Mouse (Mus musculus): ENCODE measurements around the gene Zfp467.

DNA sequence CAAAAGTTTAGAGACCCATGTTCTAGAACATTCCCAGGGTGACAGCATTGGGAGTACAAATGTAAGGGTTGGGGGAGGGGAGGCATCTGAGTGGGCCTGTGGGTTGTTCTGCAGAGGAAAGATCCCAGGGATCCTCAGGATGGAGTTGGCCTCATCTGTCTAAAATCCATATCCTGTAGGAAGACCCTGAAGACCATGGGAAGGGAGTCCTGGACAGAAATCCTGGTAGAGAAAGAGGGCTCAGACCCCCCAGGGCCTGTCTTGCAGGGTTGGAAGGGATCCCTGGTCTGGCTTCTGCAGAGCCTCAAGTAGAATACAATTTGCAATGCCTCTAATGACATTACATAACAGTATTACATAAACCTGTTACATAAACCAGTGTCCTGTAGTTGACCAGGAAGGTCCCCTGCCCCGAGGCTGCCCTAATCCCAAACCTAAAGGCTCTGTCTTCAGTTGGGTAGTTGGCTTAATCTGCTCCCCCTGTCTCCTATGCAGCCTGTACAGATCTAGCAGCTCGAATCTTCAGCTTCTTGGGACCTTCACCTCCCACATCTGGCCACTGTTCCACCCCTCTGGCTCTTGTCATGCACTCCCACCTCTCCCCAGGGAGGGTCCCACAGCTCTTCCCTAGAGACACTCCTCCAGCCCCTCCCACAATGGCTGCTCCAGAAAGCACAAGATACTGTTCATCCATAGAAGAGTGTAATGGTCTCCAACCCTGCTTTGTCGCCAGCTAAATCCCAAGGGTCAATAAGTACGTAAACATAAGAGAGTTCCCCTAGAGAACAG is 16.7 kb downstream of the Zfp467 start:
- TF ChIP-seq CTCF (IDR thresholded peaks at IDR 0.05; ENCODE audit: borderline replicate concordance, extremely low read depth, insufficient read depth, insufficient read length) (no peak), POLR2A (IDR thresholded peaks at IDR 0.05; ENCODE audit: borderline replicate concordance, extremely low read depth, insufficient read depth, insufficient read length, poor library complexity, severe bottlenecking) (no peak)

Data from brain, embryonic 14.5 days (tissue).